Mouse (Mus musculus): ENCODE data around the gene Polg. TPM values are rescaled to one million over a fixed set of nuclear protein-coding genes. Genes with fewer than 3 reads are reported as not detected.

The Polg gene
- polyA plus RNA-seq, 1 experiment from 2014 or later: 42.6 TPM

GRCm38 (mm10) chr7:79508280-79509234 is 42.4 kb upstream of the Polg start:
- Histone ChIP-seq H3K4me3 (replicated peaks) (peak overlapping the region; percentile 33), H3K27ac (replicated peaks) (no peak overlapping the region), H3K4me2 (replicated peaks) (peak overlapping the region; percentile 47), H3K9me3 (replicated peaks) (no peaks in the 10 kb centered on the region), H3K4me1 (peaks cover 21% of the 10 kb centered on the region), H3K9ac (no peak overlapping the region), H3K27me3 (peaks cover 99% of the 10 kb centered on the region), H3K36me3 (no peaks in the 10 kb centered on the region)
- 1% methylated on average over 79 of the region's 79 CpGs for WGBS
- no peak for ATAC-seq (ENCODE audit: insufficient number of reproducible peaks, low FRiP score, low TSS enrichment, low read depth)

GRCm38 (mm10) chr7:79507756-79508155 is 41.6 kb upstream of the Polg start:
- 18% methylated on average over 1 of the region's 1 CpGs for WGBS
- no peak overlapping the region for H3K4me2 ChIP-seq (replicated peaks)

GRCm38 (mm10) chr7:79507101-79507705 is 41.0 kb upstream of the Polg start:
- H3K9ac ChIP-seq: no peak overlapping the region
- H3K9me3 ChIP-seq (replicated peaks): no peaks in the 10 kb centered on the region
- H3K4me3 ChIP-seq (replicated peaks): no peak overlapping the region
- 3% methylated on average over 11 of the region's 11 CpGs for WGBS
- no peak overlapping the region for H3K4me2 ChIP-seq (replicated peaks)
- no peak overlapping the region for H3K27ac ChIP-seq (replicated peaks)
- H3K36me3 ChIP-seq: no peaks in the 10 kb centered on the region
- no peak for ATAC-seq (ENCODE audit: insufficient number of reproducible peaks, low FRiP score, low TSS enrichment, low read depth)
- H3K27me3 ChIP-seq: peaks cover 99% of the 10 kb centered on the region
- peaks cover 21% of the 10 kb centered on the region for H3K4me1 ChIP-seq

More at GRCm38 (mm10) chr7:79507756-79508155, 41.6 kb upstream of the Polg start:
- no peaks in the 10 kb centered on the region for H3K9me3 ChIP-seq (replicated peaks)
- H3K4me1 ChIP-seq: peaks cover 21% of the 10 kb centered on the region
- no peaks in the 10 kb centered on the region for H3K36me3 ChIP-seq
- H3K27ac ChIP-seq (replicated peaks): no peak overlapping the region
- no peak overlapping the region for H3K4me3 ChIP-seq (replicated peaks)
- no peak overlapping the region for H3K9ac ChIP-seq
- H3K27me3 ChIP-seq: peaks cover 99% of the 10 kb centered on the region
- no peak for ATAC-seq (ENCODE audit: insufficient number of reproducible peaks, low FRiP score, low TSS enrichment, low read depth)

- no peaks in the 10 kb centered on the region for H3K36me3 ChIP-seq
- H3K27ac ChIP-seq (replicated peaks): no peak overlapping the region
- no peak overlapping the region for H3K4me2 ChIP-seq (replicated peaks)
- H3K4me1 ChIP-seq: peaks cover 21% of the 10 kb centered on the region
- no peak overlapping the region for H3K9ac ChIP-seq
- H3K9me3 ChIP-seq (replicated peaks): no peaks in the 10 kb centered on the region
- peaks cover 99% of the 10 kb centered on the region for H3K27me3 ChIP-seq
- H3K4me3 ChIP-seq (replicated peaks): 0 out of 2 replicates have a peak overlapping the region, but pooled peaks have one; percentile 0
- ATAC-seq (ENCODE audit: insufficient number of reproducible peaks, low FRiP score, low TSS enrichment, low read depth): no peak
- 6% methylated on average over 6 of the region's 6 CpGs for WGBS
Observed at GRCm38 (mm10) chr7:79506531-79507090, 40.4 kb upstream of the Polg start.

- WGBS: under 1% methylated on average over 28 of the region's 28 CpGs
- ATAC-seq (ENCODE audit: insufficient number of reproducible peaks, low FRiP score, low TSS enrichment, low read depth): no peak
- Histone ChIP-seq H3K27ac (replicated peaks) (no peak overlapping the region), H3K4me3 (replicated peaks) (0 out of 2 replicates have a peak overlapping the region, but pooled peaks have one; percentile 0), H3K4me2 (replicated peaks) (no peak overlapping the region), H3K9ac (no peak overlapping the region), H3K27me3 (peaks cover 99% of the 10 kb centered on the region), H3K36me3 (no peaks in the 10 kb centered on the region), H3K9me3 (replicated peaks) (no peaks in the 10 kb centered on the region), H3K4me1 (peaks cover 21% of the 10 kb centered on the region)
Observed at GRCm38 (mm10) chr7:79505876-79506530, 39.8 kb upstream of the Polg start.

- Histone ChIP-seq H3K9me3 (replicated peaks) (no peaks in the 10 kb centered on the region), H3K4me1 (peaks cover 21% of the 10 kb centered on the region), H3K9ac (no peak overlapping the region), H3K4me2 (replicated peaks) (peak overlapping the region; percentile 52), H3K27me3 (peaks cover 99% of the 10 kb centered on the region), H3K4me3 (replicated peaks) (peak overlapping the region; percentile 38), H3K36me3 (no peaks in the 10 kb centered on the region), H3K27ac (replicated peaks) (no peak overlapping the region)
- WGBS: 2% methylated on average over 22 of the region's 22 CpGs
- ATAC-seq (ENCODE audit: insufficient number of reproducible peaks, low FRiP score, low TSS enrichment, low read depth): no peak
Observed at GRCm38 (mm10) chr7:79505376-79505775, 39.2 kb upstream of the Polg start.

GRCm38 (mm10) chr7:79504723-79505122 is 38.6 kb upstream of the Polg start:
- no peaks in the 10 kb centered on the region for H3K36me3 ChIP-seq
- H3K9me3 ChIP-seq (replicated peaks): no peaks in the 10 kb centered on the region
- peaks cover 25% of the 10 kb centered on the region for H3K4me1 ChIP-seq
- H3K4me2 ChIP-seq (replicated peaks): peak overlapping the region; percentile 52
- under 1% methylated on average over 40 of the region's 42 CpGs for WGBS
- peak; percentile 58; the same call in 1 of the 2 replicates for ATAC-seq (ENCODE audit: insufficient number of reproducible peaks, low FRiP score, low TSS enrichment, low read depth)
- H3K27me3 ChIP-seq: peaks cover 99% of the 10 kb centered on the region
- H3K4me3 ChIP-seq (replicated peaks): peak overlapping the region; percentile 38
- H3K9ac ChIP-seq: no peak overlapping the region
- H3K27ac ChIP-seq (replicated peaks): no peak overlapping the region

GRCm38 (mm10) chr7:79503656-79504250 is 37.6 kb upstream of the Polg start:
- Histone ChIP-seq H3K9ac (no peak overlapping the region), H3K4me1 (peaks cover 30% of the 10 kb centered on the region), H3K27me3 (peaks cover 99% of the 10 kb centered on the region), H3K9me3 (replicated peaks) (no peaks in the 10 kb centered on the region), H3K4me3 (replicated peaks) (no peak overlapping the region), H3K27ac (replicated peaks) (no peak overlapping the region), H3K4me2 (replicated peaks) (no peak overlapping the region), H3K36me3 (no peaks in the 10 kb centered on the region)
- ATAC-seq (ENCODE audit: insufficient number of reproducible peaks, low FRiP score, low TSS enrichment, low read depth): no peak
- WGBS: 4% methylated on average over 5 of the region's 5 CpGs

- no peak for ATAC-seq (ENCODE audit: insufficient number of reproducible peaks, low FRiP score, low TSS enrichment, low read depth)
- H3K9me3 ChIP-seq (replicated peaks): no peaks in the 10 kb centered on the region
- H3K4me2 ChIP-seq (replicated peaks): no peak overlapping the region
- H3K4me1 ChIP-seq: peaks cover 23% of the 10 kb centered on the region
- no peaks in the 10 kb centered on the region for H3K36me3 ChIP-seq
- no peak overlapping the region for H3K27ac ChIP-seq (replicated peaks)
- H3K27me3 ChIP-seq: peaks cover 99% of the 10 kb centered on the region
- no peak overlapping the region for H3K9ac ChIP-seq
- no peak overlapping the region for H3K4me3 ChIP-seq (replicated peaks)
- 9% methylated on average over 6 of the region's 6 CpGs for WGBS
Observed at GRCm38 (mm10) chr7:79503103-79503455, 36.9 kb upstream of the Polg start.

- Histone ChIP-seq H3K27me3 (peaks cover 99% of the 10 kb centered on the region), H3K4me1 (peaks cover 23% of the 10 kb centered on the region), H3K9ac (no peak overlapping the region), H3K4me3 (replicated peaks) (no peak overlapping the region), H3K9me3 (replicated peaks) (no peaks in the 10 kb centered on the region), H3K27ac (replicated peaks) (no peak overlapping the region), H3K36me3 (no peaks in the 10 kb centered on the region), H3K4me2 (replicated peaks) (no peak overlapping the region)
- 7% methylated on average over 10 of the region's 10 CpGs for WGBS
- ATAC-seq (ENCODE audit: insufficient number of reproducible peaks, low FRiP score, low TSS enrichment, low read depth): no peak
Observed at GRCm38 (mm10) chr7:79502152-79503102, 36.3 kb upstream of the Polg start.

All from embryonic facial prominence, embryonic 15.5 days (tissue).